ENCODE assay signal across 30 mouse cellular contexts in the genomic region with DNA sequence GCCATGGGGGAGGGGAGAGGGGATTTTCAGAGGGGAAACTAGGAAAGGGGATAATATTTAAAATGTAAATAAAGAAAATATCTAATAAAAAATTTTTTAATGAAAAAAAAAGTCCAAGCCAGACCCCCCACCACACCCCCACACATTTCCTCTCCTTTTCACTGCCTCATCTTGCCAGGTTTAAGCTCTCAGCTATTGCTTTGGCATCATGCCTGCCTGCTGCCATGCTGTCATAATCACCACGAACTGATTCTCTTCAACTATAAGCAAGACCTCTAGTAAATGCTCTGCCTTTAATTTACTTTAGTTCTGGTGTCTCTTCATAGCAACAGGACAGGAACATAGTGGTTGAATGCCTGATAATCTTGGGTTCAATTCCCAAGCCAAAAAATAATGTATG. TPM values are rescaled to one million over a fixed set of nuclear protein-coding genes. Genes with fewer than 3 reads are reported as not detected.
"Had no signal": no experiment of that assay in that cellular context is flagged by ENCODE, and none has a peak within 500 bp of the region (broad histone marks: within the 10 kb centered on the region; RNA-seq: fewer than 3 reads in every experiment).

No protein-coding gene starts in this region.

- ATAC-seq: hindbrain, embryonic 16.5 days; inflammation-experienced regulatory T-cells, adult 6 months; intestine, embryonic 15.5 days; intestine, postnatal 0 days had no signal

- H3K4me3 ChIP-seq: gastrocnemius, adult 2 months; heart, embryonic 10.5 days; heart, embryonic 12.5 days; hindbrain, embryonic 10.5 days; hindbrain, embryonic 12.5 days; intestine, embryonic 15.5 days; layer of hippocampus, adult 2 months; left cerebral cortex, adult 2 months; limb, embryonic 13.5 days had no signal

- H3K4me2 ChIP-seq: heart, embryonic 12.5 days; hindbrain, embryonic 12.5 days; hindbrain, embryonic 14.5 days; intestine, embryonic 15.5 days; limb, embryonic 13.5 days; liver, embryonic 11.5 days had no signal

- H3K9me3 ChIP-seq: heart, embryonic 10.5 days; heart, embryonic 12.5 days; hindbrain, embryonic 12.5 days; intestine, embryonic 15.5 days; limb, embryonic 13.5 days had no signal

- H3K27ac ChIP-seq: gastrocnemius, adult 2 months; heart, embryonic 10.5 days; hindbrain, embryonic 10.5 days; hindbrain, embryonic 12.5 days; hindbrain, embryonic 14.5 days; intestine, embryonic 15.5 days; layer of hippocampus, adult 2 months; left cerebral cortex, adult 2 months had no signal

- H3K27me3 ChIP-seq: heart, embryonic 12.5 days; hindbrain, embryonic 12.5 days; intestine, embryonic 15.5 days; limb, embryonic 13.5 days had no signal

- DNase-seq: gastrocnemius, adult 2 months; gastrocnemius, postnatal 10 days; gastrocnemius, postnatal 25 days; heart, adult 18-20 months; heart, postnatal 10 days; heart, postnatal 4 days; kidney, adult 18-20 months; kidney, adult 8-10 months; kidney, postnatal 10 days; kidney, postnatal 25 days; kidney, postnatal 4 days; liver had no signal

- H3K9ac ChIP-seq: heart, embryonic 12.5 days; hindbrain, embryonic 12.5 days; hindbrain, embryonic 14.5 days; intestine, embryonic 15.5 days; limb, embryonic 13.5 days had no signal

RNA-seq across cellular contexts. Expression of gene Mia, which starts 1.5 kb away (rescaled TPM):
- polyA plus RNA-seq: heart, embryonic 12.5 days; inflammation-experienced regulatory T-cells, adult 6 months; intestine, postnatal 0 days had no signal

RNA-seq across cellular contexts. Expression of gene Gm21983, which starts 1.6 kb away (rescaled TPM):
- polyA plus RNA-seq: heart, embryonic 10.5 days; heart, embryonic 14.5 days; heart, embryonic 16.5 days; hindbrain, embryonic 14.5 days; hindbrain, embryonic 16.5 days; inflammation-experienced regulatory T-cells, adult 6 months; intestine, embryonic 15.5 days; intestine, postnatal 0 days; kidney, embryonic 14.5 days; kidney, embryonic 16.5 days; limb, embryonic 11.5 days; liver, embryonic 11.5 days had no signal
